Mouse (Mus musculus) neural tube, embryonic 15.5 days (tissue): ENCODE measurements at regions not wholly inside any gene's neighbourhood (a gene's known extent, or its start where the extent isn't known, plus 50 kb on each side); places are given as distances from the start of the nearest gene placed in this dataset.

ENCODE experiments used
- ATAC-seq: fragments of 200-750 bp; cut with Nextera tagmentation; 2 replicates; pipeline ENCODE4 v1.8.0; 2017; ENCODE audit warnings: mild to moderate bottlenecking, moderate TSS enrichment, moderate library complexity; ENCODE audit not compliant: low FRiP score
- H3K27ac ChIP-seq: fragments of 300-500 bp; sonication (generic); replicated peaks from 2 replicates; pipeline ENCODE4 v1.5.1; 2015; ENCODE audit warnings: mild to moderate bottlenecking, inconsistent platforms
- H3K27me3 ChIP-seq: fragments of 300-500 bp; sonication (generic); replicated peaks from 2 replicates; pipeline ENCODE4 v1.6.1; 2015; ENCODE audit warnings: inconsistent platforms
- H3K36me3 ChIP-seq: fragments of 300-500 bp; sonication (generic); 2 replicates; pipeline ENCODE4 v1.6.1; 2015; ENCODE audit warnings: inconsistent platforms
- H3K4me1 ChIP-seq: fragments of 300-500 bp; sonication (generic); 2 replicates; pipeline ENCODE4 v1.6.1; 2015; ENCODE audit warnings: inconsistent platforms
- H3K4me2 ChIP-seq: fragments of 300-500 bp; sonication (generic); 2 replicates; pipeline ENCODE4 v1.6.1; 2015; ENCODE audit warnings: inconsistent platforms, mild to moderate bottlenecking, moderate library complexity
- H3K4me3 ChIP-seq: fragments of 300-500 bp; sonication (generic); replicated peaks from 2 replicates; pipeline ENCODE4 v1.5.1; 2015; ENCODE audit warnings: mild to moderate bottlenecking, inconsistent platforms
- H3K9ac ChIP-seq: fragments of 300-500 bp; sonication (generic); replicated peaks from 2 replicates; pipeline ENCODE4 v1.6.1; 2015; ENCODE audit warnings: mild to moderate bottlenecking, inconsistent platforms
- H3K9me3 ChIP-seq: fragments of 300-500 bp; sonication (generic); replicated peaks from 2 replicates; pipeline ENCODE4 v1.6.1; 2016; ENCODE audit warnings: inconsistent platforms
- WGBS: fragments of 180-500 bp; shearing (Covaris S2); methylation state at CpG from one replicate; pipeline ENCODE4 v1.1.7; 2015; ENCODE audit warnings: mixed read lengths; 5-methylcytosine and 5-hydroxymethylcytosine counted together

GRCm38 (mm10) chr10:118758825-118759471 is 111.1 kb downstream of the Dyrk2 start:
- no peak overlapping the region for H3K27ac ChIP-seq
- H3K4me2 ChIP-seq = no peak overlapping the region
- peak; percentile 38; the same call in 1 of the 2 replicates for ATAC-seq
- 74% methylated on average over 18 of the region's 18 CpGs for WGBS
- H3K27me3 ChIP-seq = no peaks in the 10 kb centered on the region
- no peaks in the 10 kb centered on the region for H3K36me3 ChIP-seq
- 0 out of 2 replicates have a peak, but pooled peaks cover 3% of the 10 kb centered on the region for H3K4me1 ChIP-seq
- no peak overlapping the region for H3K9ac ChIP-seq
- no peak overlapping the region for H3K4me3 ChIP-seq
- H3K9me3 ChIP-seq = no peaks in the 10 kb centered on the region

- Histone ChIP-seq H3K9me3 (no peaks in the 10 kb centered on the region), H3K4me3 (no peak overlapping the region), H3K27me3 (no peaks in the 10 kb centered on the region), H3K36me3 (no peaks in the 10 kb centered on the region), H3K4me2 (no peak overlapping the region), H3K9ac (no peak overlapping the region), H3K27ac (no peak overlapping the region), H3K4me1 (0 out of 2 replicates have a peak, but pooled peaks cover 3% of the 10 kb centered on the region)
- no peak for ATAC-seq
- 50% methylated on average over 8 of the region's 8 CpGs for whole genome bisulfite sequencing
Measured at GRCm38 (mm10) chr10:118760441-118760840, 109.6 kb downstream of the Dyrk2 start.

GRCm38 (mm10) chr10:118761101-118761868 is 108.7 kb downstream of the Dyrk2 start:
- H3K4me1 ChIP-seq = 0 out of 2 replicates have a peak, but pooled peaks cover 3% of the 10 kb centered on the region
- no peak for ATAC-seq

GRCm38 (mm10) chr10:118765051-118765450 is 105.0 kb downstream of the Dyrk2 start:
- Histone ChIP-seq H3K9me3 (no peaks in the 10 kb centered on the region), H3K4me1 (no peaks in the 10 kb centered on the region), H3K27ac (no peak overlapping the region), H3K4me3 (no peak overlapping the region), H3K36me3 (no peaks in the 10 kb centered on the region), H3K4me2 (no peak overlapping the region), H3K9ac (no peak overlapping the region), H3K27me3 (no peaks in the 10 kb centered on the region)
- no peak for ATAC-seq
- WGBS = 92% methylated on average over 9 of the region's 9 CpGs

More at GRCm38 (mm10) chr10:118761101-118761868, 108.7 kb downstream of the Dyrk2 start:
- H3K36me3 ChIP-seq = no peaks in the 10 kb centered on the region
- 77% methylated on average over 10 of the region's 10 CpGs for WGBS
- H3K27ac ChIP-seq = no peak overlapping the region
- no peak overlapping the region for H3K9ac ChIP-seq
- H3K9me3 ChIP-seq = no peaks in the 10 kb centered on the region
- H3K4me3 ChIP-seq = no peak overlapping the region
- H3K4me2 ChIP-seq = no peak overlapping the region
- no peaks in the 10 kb centered on the region for H3K27me3 ChIP-seq

- H3K4me3 ChIP-seq = no peak overlapping the region
- no peaks in the 10 kb centered on the region for H3K27me3 ChIP-seq
- 75% methylated on average over 14 of the region's 14 CpGs for WGBS
- no peak for ATAC-seq
- H3K4me1 ChIP-seq = no peaks in the 10 kb centered on the region
- no peak overlapping the region for H3K4me2 ChIP-seq
- no peak overlapping the region for H3K27ac ChIP-seq
- no peaks in the 10 kb centered on the region for H3K9me3 ChIP-seq
- no peak overlapping the region for H3K9ac ChIP-seq
- no peaks in the 10 kb centered on the region for H3K36me3 ChIP-seq
Measured at GRCm38 (mm10) chr10:118765544-118766441, 104.2 kb downstream of the Dyrk2 start.

GRCm38 (mm10) chr10:118766826-118767225 is 103.2 kb downstream of the Dyrk2 start:
- Histone ChIP-seq H3K4me3 (no peak overlapping the region), H3K4me2 (no peak overlapping the region), H3K4me1 (no peaks in the 10 kb centered on the region), H3K9ac (no peak overlapping the region), H3K36me3 (no peaks in the 10 kb centered on the region), H3K27ac (no peak overlapping the region), H3K27me3 (no peaks in the 10 kb centered on the region), H3K9me3 (no peaks in the 10 kb centered on the region)
- 86% methylated on average over 7 of the region's 7 CpGs for WGBS
- ATAC-seq = no peak

GRCm38 (mm10) chr10:118769751-118770150 is 100.3 kb downstream of the Dyrk2 start:
- H3K4me1 ChIP-seq = no peaks in the 10 kb centered on the region
- no peak overlapping the region for H3K4me3 ChIP-seq
- no peaks in the 10 kb centered on the region for H3K27me3 ChIP-seq
- 90% methylated on average over 4 of the region's 4 CpGs for WGBS
- no peak overlapping the region for H3K4me2 ChIP-seq
- H3K36me3 ChIP-seq = no peaks in the 10 kb centered on the region
- no peak for ATAC-seq
- no peak overlapping the region for H3K9ac ChIP-seq
- no peaks in the 10 kb centered on the region for H3K9me3 ChIP-seq
- no peak overlapping the region for H3K27ac ChIP-seq

GRCm38 (mm10) chr10:118778656-118779055 is 91.4 kb downstream of the Dyrk2 start:
- Histone ChIP-seq H3K4me1 (peaks cover 12% of the 10 kb centered on the region; the same call in 1 of the 2 replicates), H3K27ac (no peak overlapping the region), H3K9ac (no peak overlapping the region), H3K36me3 (no peaks in the 10 kb centered on the region), H3K4me3 (no peak overlapping the region), H3K27me3 (no peaks in the 10 kb centered on the region), H3K4me2 (no peak overlapping the region), H3K9me3 (no peaks in the 10 kb centered on the region)
- no peak for ATAC-seq
- WGBS = 97% methylated on average over 10 of the region's 10 CpGs

- no peak overlapping the region for H3K27ac ChIP-seq
- H3K27me3 ChIP-seq = no peaks in the 10 kb centered on the region
- no peaks in the 10 kb centered on the region for H3K9me3 ChIP-seq
- H3K4me3 ChIP-seq = no peak overlapping the region
- H3K36me3 ChIP-seq = no peaks in the 10 kb centered on the region
- H3K4me2 ChIP-seq = no peak overlapping the region
- ATAC-seq = peak; percentile 59; the same call in 1 of the 2 replicates
- no peak overlapping the region for H3K9ac ChIP-seq
- peaks cover 12% of the 10 kb centered on the region; the same call in 1 of the 2 replicates for H3K4me1 ChIP-seq
- 86% methylated on average over 10 of the region's 10 CpGs for WGBS
Measured at GRCm38 (mm10) chr10:118780831-118781569, 89.0 kb downstream of the Dyrk2 start.

- Histone ChIP-seq H3K36me3 (no peaks in the 10 kb centered on the region), H3K4me1 (peaks cover 12% of the 10 kb centered on the region; the same call in 1 of the 2 replicates), H3K4me3 (no peak overlapping the region), H3K9me3 (no peaks in the 10 kb centered on the region), H3K27me3 (no peaks in the 10 kb centered on the region), H3K27ac (peak overlapping the region; percentile 80), H3K9ac (0 out of 2 replicates have a peak overlapping the region, but pooled peaks have one; percentile 10), H3K4me2 (peak overlapping the region; percentile 33)
- 43% methylated on average over 10 of the region's 10 CpGs for WGBS
- peak; percentile 79 for ATAC-seq
Measured at GRCm38 (mm10) chr10:118781811-118782232, 88.2 kb downstream of the Dyrk2 start.

- Histone ChIP-seq H3K9ac (no peak overlapping the region), H3K4me1 (peaks cover 12% of the 10 kb centered on the region; the same call in 1 of the 2 replicates), H3K9me3 (no peaks in the 10 kb centered on the region), H3K27me3 (no peaks in the 10 kb centered on the region), H3K27ac (peak overlapping the region; percentile 80; the same call in 1 of the 2 replicates), H3K4me3 (no peak overlapping the region), H3K36me3 (no peaks in the 10 kb centered on the region), H3K4me2 (no peak overlapping the region)
- peak; percentile 45; the same call in 1 of the 2 replicates for ATAC-seq
- 75% methylated on average over 6 of the region's 6 CpGs for WGBS
Measured at GRCm38 (mm10) chr10:118782646-118783045, 87.4 kb downstream of the Dyrk2 start.
